ENCODE assay signal across 8 mouse cellular contexts in the genomic region with DNA sequence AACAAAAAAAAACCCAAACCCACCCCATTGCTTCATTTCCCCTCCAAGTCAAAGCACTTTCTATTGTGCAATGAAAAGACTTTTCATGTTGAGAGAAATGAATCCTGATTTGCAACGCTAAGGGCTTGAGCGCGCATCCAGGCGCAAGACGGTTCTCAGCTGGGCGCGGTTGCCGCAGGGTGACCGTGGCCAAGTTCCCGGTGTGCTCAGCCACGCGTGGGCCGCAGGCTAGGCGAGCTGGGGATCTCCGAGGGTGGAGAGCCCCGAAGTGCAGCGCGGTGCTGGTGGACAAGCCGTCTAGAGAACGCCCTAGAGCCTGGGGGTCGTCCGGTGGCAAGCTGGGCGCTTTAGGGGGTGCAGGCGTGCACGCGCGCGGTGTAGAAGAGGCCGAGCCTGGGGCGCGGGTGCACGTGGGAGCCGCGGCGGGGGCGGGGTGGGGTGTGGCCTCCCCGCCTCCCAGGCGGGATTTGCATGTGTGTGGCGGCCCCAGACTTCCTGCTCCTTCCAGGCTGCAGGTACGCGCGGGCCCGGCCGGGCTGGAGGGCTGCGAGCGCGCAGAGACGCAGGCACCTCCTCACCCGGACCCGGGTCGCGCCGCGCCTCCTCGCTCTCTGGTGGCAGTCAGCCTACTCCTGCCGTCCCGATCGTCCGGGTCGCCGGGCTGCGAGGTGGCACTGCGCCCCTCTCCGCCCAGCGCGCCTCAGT. TPM values are rescaled to one million over a fixed set of nuclear protein-coding genes. Genes with fewer than 3 reads are reported as not detected.
DNase-seq lines count a peak whose midpoint lies in the region; ATAC-seq and TF ChIP-seq lines count a peak whose summit lies in the region.

A gene (plus strand): TSS at position 493 of the 705 bp plus-strand sequence.

- no peaks in the 10 kb centered on the region for H3K36me3 ChIP-seq in embryonic facial prominence, embryonic 12.5 days
- no peaks in the 10 kb centered on the region for H3K36me3 ChIP-seq in heart, embryonic 15.5 days
- H3K36me3 ChIP-seq in megakaryocyte, embryonic 14.5 days (replicated peaks; ENCODE audit: low read length): no peaks in the 10 kb centered on the region
- no peaks in the 10 kb centered on the region for H3K36me3 ChIP-seq in spleen, adult 2 months (ENCODE audit: control insufficient read depth, insufficient read depth, low read length)

- DNase-seq in A20 (ENCODE audit: low read depth, low spot score): peak; percentile 94
- DNase-seq in adrenal gland, adult 18-20 months (ENCODE audit: low spot score in 2 of 2): peak; percentile 64 to 70
- peak; percentile 88 for DNase-seq in kidney, postnatal 14 days
- peak; percentile 52 to 89 for DNase-seq in spleen, adult 2 months (ENCODE audit: low read depth in 1 of 2, low spot score in 2 of 2)
- DNase-seq in layer of hippocampus, adult 8-10 months (ENCODE audit: low spot score in 2 of 2): no peak

- peaks cover 20% of the 10 kb centered on the region for H3K4me1 ChIP-seq in embryonic facial prominence, embryonic 12.5 days
- peaks cover 35% of the 10 kb centered on the region for H3K4me1 ChIP-seq in heart, embryonic 15.5 days (replicated peaks)
- H3K4me1 ChIP-seq in megakaryocyte, embryonic 14.5 days: peaks cover 24% of the 10 kb centered on the region
- H3K4me1 ChIP-seq in spleen, adult 2 months (ENCODE audit: control insufficient read depth, insufficient read depth, insufficient read length): peaks cover 29% of the 10 kb centered on the region; the same call in 1 of the 2 replicates

- peaks cover 28% of the 10 kb centered on the region for H3K27me3 ChIP-seq in embryonic facial prominence, embryonic 12.5 days
- H3K27me3 ChIP-seq in heart, embryonic 15.5 days: peaks cover 21% of the 10 kb centered on the region; the same call in 1 of the 2 replicates
- H3K27me3 ChIP-seq in megakaryocyte, embryonic 14.5 days (replicated peaks): peaks cover 59% of the 10 kb centered on the region
- H3K27me3 ChIP-seq in spleen, adult 2 months (ENCODE audit: control insufficient read depth, insufficient read depth, low read length): no peaks in the 10 kb centered on the region

- H3K9ac ChIP-seq in embryonic facial prominence, embryonic 12.5 days: peak within 1 kb of the TSS; percentile 62
- H3K9ac ChIP-seq in heart, embryonic 15.5 days: peak within 1 kb of the TSS; percentile 70

- H3K27ac ChIP-seq in embryonic facial prominence, embryonic 12.5 days: peak within 1 kb of the TSS; percentile 71
- peak within 1 kb of the TSS; percentile 85 for H3K27ac ChIP-seq in heart, embryonic 15.5 days
- H3K27ac ChIP-seq in spleen, adult 2 months (ENCODE audit: insufficient read depth, low read length): peak within 1 kb of the TSS; percentile 93

- H3K4me2 ChIP-seq in embryonic facial prominence, embryonic 12.5 days (replicated peaks): peak within 1 kb of the TSS; percentile 70
- H3K4me2 ChIP-seq in heart, embryonic 15.5 days: peak within 1 kb of the TSS; percentile 92

- no peaks in the 10 kb centered on the region for H3K9me3 ChIP-seq in embryonic facial prominence, embryonic 12.5 days
- no peaks in the 10 kb centered on the region for H3K9me3 ChIP-seq in heart, embryonic 15.5 days (replicated peaks)
- peaks cover under 1% of the 10 kb centered on the region; the same call in 1 of the 2 replicates for H3K9me3 ChIP-seq in megakaryocyte, embryonic 14.5 days

- peak; percentile 62 for ATAC-seq in embryonic facial prominence, embryonic 12.5 days (ENCODE audit: insufficient number of reproducible peaks, insufficient read depth, low FRiP score, low TSS enrichment)
- peak; percentile 72 for ATAC-seq in heart, embryonic 15.5 days (replicated peaks; ENCODE audit: insufficient number of reproducible peaks, insufficient read depth, low FRiP score, low read depth)

- TF ChIP-seq POLR2A in spleen, adult 2 months (IDR thresholded peaks at IDR 0.05; ENCODE audit: low read depth, low read length): peak; percentile 85

- H3K4me3 ChIP-seq in embryonic facial prominence, embryonic 12.5 days: peak within 1 kb of the TSS; percentile 56
- H3K4me3 ChIP-seq in heart, embryonic 15.5 days: peak within 1 kb of the TSS; percentile 61
- peak within 1 kb of the TSS; percentile 90 for H3K4me3 ChIP-seq in megakaryocyte, embryonic 14.5 days (replicated peaks)
- peak within 1 kb of the TSS; percentile 66 for H3K4me3 ChIP-seq in spleen, adult 2 months (ENCODE audit: extremely low read depth, insufficient read depth, insufficient read length)

- under 1% methylated on average over 66 of the region's 66 CpGs for WGBS in embryonic facial prominence, embryonic 12.5 days
- WGBS in heart, embryonic 15.5 days: 2% methylated on average over 65 of the region's 66 CpGs
- WGBS in spleen, adult 2 months: under 1% methylated on average over 58 of the region's 66 CpGs

- TF ChIP-seq CTCF in spleen, adult 2 months (IDR thresholded peaks at IDR 0.05; ENCODE audit: extremely low read depth, insufficient read depth, insufficient read length, insufficient replicate concordance): no peak

RNA-seq across cellular contexts. Expression of the gene that starts here (rescaled TPM):
- 1 to 10 TPM; 5.5 to 6.2 TPM for total RNA-seq in adrenal gland, adult 18-20 months (2021)
- polyA plus RNA-seq in embryonic facial prominence, embryonic 12.5 days (2016; fragmentation: Nextera tagmentation; extraction: Ambion mirVana): 3.2 and 3.4 TPM in 2 replicates
- 1.4 and 2.8 TPM in 2 replicates for polyA plus RNA-seq in heart, embryonic 15.5 days (2015; fragmentation: Nextera tagmentation; extraction: Ambion mirVana)
- polyA plus RNA-seq in megakaryocyte, embryonic 14.5 days (2012; ENCODE audit: insufficient read depth, low replicate concordance): 0.17 and 1.3 TPM in 2 replicates
- polyA plus RNA-seq in spleen, adult 2 months (2012; rRNA removed): 50.9 and 61.4 TPM in 2 replicates
- total RNA-seq in layer of hippocampus, adult 8-10 months (2022): 1 to 10 TPM; 3.0 to 4.8 (median 3.7) TPM

Comparison
In these comparisons a context has a peak if more than half of its experiments do, and no peak if none do; other contexts are left out.
1. RNA of the gene that starts here (polyA plus RNA-seq): 50.9 to 61.4 TPM in spleen, adult 2 months; 3.2 to 3.4 TPM in embryonic facial prominence, embryonic 12.5 days, 1.4 to 2.8 TPM in heart, embryonic 15.5 days and 0.17 to 1.3 TPM in megakaryocyte, embryonic 14.5 days; every median in the first group is over 10 times any median in the second.
2. DNase-seq: peak in A20 (single experiment), adrenal gland, adult 18-20 months (2 of 2), kidney, postnatal 14 days (single experiment) and spleen, adult 2 months (2 of 2); none in layer of hippocampus, adult 8-10 months (0 of 2).
3. Peak in every context shown above with its lines, with median percentiles within 50 percentile points of each other: H3K27ac ChIP-seq and H3K4me3 ChIP-seq.